Mouse (Mus musculus) forebrain, embryonic 12.5 days (tissue): ENCODE results near the gene Hdac9. TPM values are rescaled to one million over a fixed set of nuclear protein-coding genes. Genes with fewer than 3 reads are reported as not detected.

Source experiments
- ATAC-seq: fragments of 200-750 bp; cut with Nextera tagmentation; 2 replicates; pipeline ENCODE4 v1.8.0; 2017; ENCODE audit warnings: moderate TSS enrichment; ENCODE audit not compliant: low FRiP score
- H3K27ac ChIP-seq: fragments of 300-500 bp; sonication (generic); 2 replicates; pipeline ENCODE4 v1.5.1; 2016; ENCODE audit warnings: mild to moderate bottlenecking
- H3K27me3 ChIP-seq: fragments of 300-500 bp; sonication (generic); 2 replicates; pipeline ENCODE4 v1.6.1; 2016; ENCODE audit warnings: mild to moderate bottlenecking
- H3K36me3 ChIP-seq: fragments of 300-500 bp; sonication (generic); replicated peaks from 2 replicates; pipeline ENCODE4 v1.6.1; 2016; ENCODE audit warnings: mild to moderate bottlenecking
- H3K4me1 ChIP-seq: fragments of 300-500 bp; sonication (generic); 2 replicates; pipeline ENCODE4 v1.6.1; 2016
- H3K4me2 ChIP-seq: fragments of 300-500 bp; sonication (generic); 2 replicates; pipeline ENCODE4 v1.6.1; 2016; ENCODE audit warnings: mild to moderate bottlenecking, moderate library complexity
- H3K4me3 ChIP-seq: fragments of 300-500 bp; sonication (generic); replicated peaks from 2 replicates; pipeline ENCODE4 v1.5.1; 2016; ENCODE audit warnings: mild to moderate bottlenecking
- H3K9ac ChIP-seq: fragments of 300-500 bp; sonication (generic); 2 replicates; pipeline ENCODE4 v1.6.1; 2016; ENCODE audit warnings: mild to moderate bottlenecking
- H3K9me3 ChIP-seq: fragments of 300-500 bp; sonication (generic); 2 replicates; pipeline ENCODE4 v1.6.1; 2016
- WGBS: fragments of 180-500 bp; shearing (Covaris S2); methylation state at CpG from one replicate; pipeline ENCODE4 v1.1.7; 2016; 5-methylcytosine and 5-hydroxymethylcytosine counted together
- polyA plus RNA-seq: library from polyadenylated mRNA; unstranded; fragments of >200 nt; fragmentation: Nextera tagmentation; extraction: Ambion mirVana; gene quantifications from 2 replicates; pipeline ENCODE4 v1.2.1, GENCODE M21; 2016

The Hdac9 gene
- polyA plus RNA-seq, 1 experiment from 2014 or later = 11.5 TPM

DNA sequence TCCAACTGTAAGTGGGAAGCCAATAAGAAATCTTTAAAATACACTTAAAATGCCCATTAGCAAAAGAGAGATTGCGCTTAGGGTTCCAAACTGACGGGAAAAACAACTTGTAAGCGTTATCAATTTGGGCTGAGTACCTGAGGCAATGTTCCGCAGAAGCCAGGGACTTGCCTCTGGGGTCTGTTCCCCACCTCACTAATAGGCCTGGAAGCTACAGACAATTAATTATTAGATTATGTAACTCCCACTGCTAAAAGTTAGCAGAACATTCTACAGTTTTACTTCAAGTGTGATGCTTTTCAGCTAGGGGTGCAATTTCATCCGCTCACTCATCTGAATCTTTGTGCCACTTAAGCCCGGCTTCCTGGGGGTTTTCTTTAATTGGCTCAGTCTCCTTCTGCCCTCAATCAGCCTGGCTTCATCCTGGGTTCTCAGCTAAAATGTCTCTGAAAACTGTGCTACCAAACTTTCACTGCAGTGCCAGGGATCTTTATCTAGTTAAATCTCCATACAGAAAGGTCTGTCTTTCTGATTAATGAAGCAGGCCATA lies 149.6 kb downstream of the Hdac9 start:
- no peaks in the 10 kb centered on the region for H3K36me3 ChIP-seq

GRCm38 (mm10) chr12:34747266-34747665 lies 169.6 kb downstream of the Hdac9 start:
- Histone ChIP-seq H3K27ac (no peak overlapping the region), H3K4me2 (no peak overlapping the region), H3K27me3 (no peaks in the 10 kb centered on the region), H3K4me3 (no peak overlapping the region), H3K9me3 (no peaks in the 10 kb centered on the region), H3K9ac (no peak overlapping the region), H3K4me1 (no peaks in the 10 kb centered on the region), H3K36me3 (no peaks in the 10 kb centered on the region)
- WGBS = 89% methylated on average over 2 of the region's 2 CpGs
- ATAC-seq = no peak

More for the DNA sequence above, 149.6 kb downstream of the Hdac9 start:
- no peaks in the 10 kb centered on the region for H3K4me1 ChIP-seq
- ATAC-seq = no peak
- H3K9ac ChIP-seq = no peak overlapping the region
- WGBS = 67% methylated on average over 6 of the region's 6 CpGs
- no peak overlapping the region for H3K27ac ChIP-seq
- no peaks in the 10 kb centered on the region for H3K9me3 ChIP-seq
- no peak overlapping the region for H3K4me2 ChIP-seq
- no peak overlapping the region for H3K4me3 ChIP-seq
- H3K27me3 ChIP-seq = no peaks in the 10 kb centered on the region

GRCm38 (mm10) chr12:34725204-34725603 lies 191.7 kb downstream of the Hdac9 start:
- ATAC-seq = no peak
- Histone ChIP-seq H3K4me1 (0 out of 2 replicates have a peak, but pooled peaks cover 3% of the 10 kb centered on the region), H3K36me3 (no peaks in the 10 kb centered on the region), H3K4me2 (no peak overlapping the region), H3K9me3 (no peaks in the 10 kb centered on the region), H3K9ac (no peak overlapping the region), H3K4me3 (no peak overlapping the region), H3K27me3 (no peaks in the 10 kb centered on the region), H3K27ac (no peak overlapping the region)
- 63% methylated on average over 5 of the region's 5 CpGs for WGBS

DNA sequence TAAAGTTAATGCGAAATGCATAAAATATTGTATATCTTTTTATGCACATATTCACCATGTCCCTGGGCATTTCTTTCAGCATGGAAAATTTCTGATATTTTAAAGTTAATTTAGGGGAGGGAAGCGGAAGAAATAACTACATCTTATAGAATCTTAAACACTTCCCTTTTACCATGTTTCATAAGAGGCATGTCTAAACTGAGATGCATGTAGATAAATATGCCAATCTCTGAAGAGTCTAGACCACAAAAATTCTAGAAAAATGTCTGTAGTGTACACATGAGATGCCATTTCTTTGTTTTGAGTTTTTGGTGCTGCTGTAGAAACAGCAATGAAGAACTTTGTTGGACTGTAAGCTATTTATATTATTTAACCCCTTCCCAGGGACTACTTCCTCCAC lies 192.6 kb downstream of the Hdac9 start:
- Histone ChIP-seq H3K4me3 (no peak overlapping the region), H3K27ac (no peak overlapping the region), H3K4me2 (no peak overlapping the region), H3K27me3 (no peaks in the 10 kb centered on the region), H3K4me1 (0 out of 2 replicates have a peak, but pooled peaks cover 3% of the 10 kb centered on the region), H3K9me3 (no peaks in the 10 kb centered on the region), H3K36me3 (no peaks in the 10 kb centered on the region), H3K9ac (no peak overlapping the region)
- 92% methylated on average over 2 of the region's 2 CpGs for WGBS
- ATAC-seq = no peak

DNA sequence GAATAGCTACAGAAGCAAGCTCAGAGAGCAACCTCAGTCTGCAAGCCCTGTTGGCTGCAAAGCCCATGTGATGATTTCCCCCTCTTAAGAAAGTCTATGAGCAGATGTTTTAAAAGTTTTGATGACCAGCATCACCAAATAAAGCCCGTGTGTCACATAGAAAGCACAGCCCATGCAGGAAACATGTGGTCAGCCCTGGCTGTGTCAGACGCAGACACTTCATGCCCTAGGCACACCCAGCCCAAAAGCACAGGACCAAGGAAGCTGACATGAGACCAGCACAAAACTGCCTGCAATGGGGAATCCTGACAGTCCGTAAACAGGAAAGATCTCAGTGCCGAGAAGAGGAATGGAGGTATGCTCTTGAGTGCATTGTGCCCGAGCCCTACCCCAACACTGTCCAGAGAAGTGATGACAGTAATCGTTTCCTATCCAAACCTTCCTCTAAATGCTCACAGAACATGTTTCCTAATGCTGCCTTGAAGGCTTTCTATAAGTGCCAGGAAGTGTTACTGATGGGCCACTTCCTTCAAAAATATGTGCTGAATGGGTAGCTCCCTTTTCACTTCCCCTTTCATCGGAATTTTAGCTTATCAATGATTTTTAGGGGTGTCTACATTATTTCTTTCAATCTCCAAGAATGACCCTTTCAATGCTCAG lies 193.9 kb downstream of the Hdac9 start:
- no peaks in the 10 kb centered on the region for H3K9me3 ChIP-seq
- H3K4me2 ChIP-seq = no peak overlapping the region
- no peak overlapping the region for H3K27ac ChIP-seq
- WGBS = 87% methylated on average over 7 of the region's 7 CpGs
- no peak for ATAC-seq
- no peak overlapping the region for H3K4me3 ChIP-seq
- no peaks in the 10 kb centered on the region for H3K36me3 ChIP-seq
- no peak overlapping the region for H3K9ac ChIP-seq
- H3K4me1 ChIP-seq = 0 out of 2 replicates have a peak, but pooled peaks cover 3% of the 10 kb centered on the region
- no peaks in the 10 kb centered on the region for H3K27me3 ChIP-seq

DNA sequence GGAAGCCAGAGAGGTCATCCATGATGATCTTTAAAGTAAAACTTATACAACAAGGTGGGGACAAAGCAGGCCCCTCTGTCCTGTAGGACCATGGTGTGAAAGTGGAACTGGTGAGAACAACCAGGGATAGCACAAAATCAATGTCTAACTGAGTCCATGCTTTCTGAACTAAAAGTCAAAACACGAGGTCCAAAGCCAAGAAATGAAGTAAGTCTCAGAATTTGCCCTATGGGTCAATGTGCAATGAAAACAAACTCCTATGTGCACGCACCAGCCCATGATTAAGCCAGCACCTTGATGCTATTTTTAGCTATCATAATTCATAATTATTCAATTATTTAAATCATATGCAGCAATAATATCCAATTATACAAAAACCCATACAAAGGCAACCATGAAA lies 196.0 kb downstream of the Hdac9 start:
- ATAC-seq = no peak

DNA sequence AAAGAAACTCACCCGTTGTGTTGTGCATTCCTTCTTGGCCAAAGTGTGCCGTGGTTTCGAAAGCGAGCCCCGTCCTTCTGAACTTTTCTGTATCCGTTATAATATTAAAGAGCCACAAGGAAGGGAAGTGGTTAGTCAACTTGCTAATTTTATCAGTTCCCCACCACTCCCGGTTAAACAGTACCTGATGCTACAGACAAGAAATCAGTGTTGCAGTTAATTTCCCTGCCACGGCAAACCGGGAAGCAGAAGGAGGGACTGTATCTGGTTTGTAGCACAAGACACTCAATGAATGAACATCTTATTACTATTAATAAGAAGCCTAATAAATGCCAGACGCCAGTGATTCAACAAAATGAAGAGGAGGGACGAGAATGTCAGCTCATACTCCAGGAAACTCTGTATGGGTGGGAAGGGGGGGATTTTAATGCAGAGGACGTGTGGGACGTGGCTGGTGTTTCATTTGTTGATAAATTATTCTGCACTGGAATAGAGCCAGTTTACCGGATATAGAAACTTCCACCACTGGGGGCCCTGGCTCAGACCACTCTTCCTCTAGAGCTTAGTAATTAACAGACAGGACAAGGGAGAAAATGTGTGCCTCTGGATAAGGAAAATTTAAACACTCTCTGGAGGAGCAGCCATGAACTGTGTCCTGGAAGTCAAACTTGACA lies 202.5 kb downstream of the Hdac9 start:
- Histone ChIP-seq H3K9ac (no peak overlapping the region), H3K9me3 (no peaks in the 10 kb centered on the region), H3K27me3 (no peaks in the 10 kb centered on the region), H3K4me1 (no peaks in the 10 kb centered on the region), H3K4me3 (no peak overlapping the region), H3K27ac (no peak overlapping the region), H3K36me3 (no peaks in the 10 kb centered on the region), H3K4me2 (no peak overlapping the region)
- 60% methylated on average over 14 of the region's 14 CpGs for WGBS
- no peak for ATAC-seq

More for the DNA sequence above, 196.0 kb downstream of the Hdac9 start:
- Histone ChIP-seq H3K9ac (no peak overlapping the region), H3K9me3 (no peaks in the 10 kb centered on the region), H3K36me3 (no peaks in the 10 kb centered on the region), H3K27me3 (no peaks in the 10 kb centered on the region), H3K27ac (no peak overlapping the region), H3K4me3 (no peak overlapping the region), H3K4me1 (0 out of 2 replicates have a peak, but pooled peaks cover 3% of the 10 kb centered on the region), H3K4me2 (no peak overlapping the region)
- 84% methylated on average over 2 of the region's 2 CpGs for WGBS

GRCm38 (mm10) chr12:34697981-34698380 lies 218.9 kb downstream of the Hdac9 start:
- Histone ChIP-seq H3K27me3 (no peaks in the 10 kb centered on the region), H3K9ac (no peak overlapping the region), H3K9me3 (no peaks in the 10 kb centered on the region), H3K4me3 (no peak overlapping the region), H3K27ac (no peak overlapping the region), H3K4me1 (no peaks in the 10 kb centered on the region), H3K4me2 (no peak overlapping the region), H3K36me3 (no peaks in the 10 kb centered on the region)
- ATAC-seq = no peak
- WGBS = 38% methylated on average over 1 of the region's 1 CpGs

DNA sequence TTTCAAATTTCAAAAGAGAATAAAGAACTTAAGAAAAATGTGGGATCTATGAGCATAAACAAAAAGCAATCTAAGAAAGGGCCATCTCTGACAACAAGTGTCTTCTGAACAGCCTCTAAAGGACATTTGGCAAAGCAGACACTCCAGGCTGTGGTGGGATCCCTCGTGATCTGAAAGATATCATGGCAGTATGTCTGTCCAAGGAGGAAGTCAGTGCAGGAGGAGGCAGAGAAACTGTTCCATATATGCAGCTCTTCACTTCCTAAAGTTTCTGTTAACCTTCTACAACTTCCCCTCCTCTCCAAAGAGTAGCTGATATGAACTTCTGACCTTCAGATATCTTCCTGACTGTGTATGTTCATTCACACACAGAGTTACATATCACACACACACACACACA lies 220.2 kb downstream of the Hdac9 start:
- WGBS = 72% methylated on average over 1 of the region's 1 CpGs

GRCm38 (mm10) chr12:34688941-34689340 lies 228.0 kb downstream of the Hdac9 start:
- Histone ChIP-seq H3K9me3 (no peaks in the 10 kb centered on the region), H3K4me1 (no peaks in the 10 kb centered on the region), H3K4me3 (no peak overlapping the region), H3K9ac (no peak overlapping the region), H3K27ac (no peak overlapping the region), H3K36me3 (no peaks in the 10 kb centered on the region), H3K4me2 (no peak overlapping the region), H3K27me3 (no peaks in the 10 kb centered on the region)
- WGBS = 45% methylated on average over 4 of the region's 4 CpGs
- no peak for ATAC-seq

More for the DNA sequence above, 220.2 kb downstream of the Hdac9 start:
- Histone ChIP-seq H3K4me3 (no peak overlapping the region), H3K4me1 (no peaks in the 10 kb centered on the region), H3K36me3 (no peaks in the 10 kb centered on the region), H3K4me2 (no peak overlapping the region), H3K9ac (no peak overlapping the region), H3K27ac (no peak overlapping the region), H3K9me3 (no peaks in the 10 kb centered on the region), H3K27me3 (no peaks in the 10 kb centered on the region)
- ATAC-seq = no peak

- H3K27me3 ChIP-seq = no peaks in the 10 kb centered on the region
- no peak overlapping the region for H3K27ac ChIP-seq
- ATAC-seq = no peak
- no peak overlapping the region for H3K4me2 ChIP-seq
- H3K36me3 ChIP-seq = no peaks in the 10 kb centered on the region
- no peak overlapping the region for H3K4me3 ChIP-seq
- whole genome bisulfite sequencing = 61% methylated on average over 4 of the region's 4 CpGs
- H3K9me3 ChIP-seq = no peaks in the 10 kb centered on the region
- no peak overlapping the region for H3K9ac ChIP-seq
- no peaks in the 10 kb centered on the region for H3K4me1 ChIP-seq
Observed at GRCm38 (mm10) chr12:34683375-34683774, 233.5 kb downstream of the Hdac9 start.

DNA sequence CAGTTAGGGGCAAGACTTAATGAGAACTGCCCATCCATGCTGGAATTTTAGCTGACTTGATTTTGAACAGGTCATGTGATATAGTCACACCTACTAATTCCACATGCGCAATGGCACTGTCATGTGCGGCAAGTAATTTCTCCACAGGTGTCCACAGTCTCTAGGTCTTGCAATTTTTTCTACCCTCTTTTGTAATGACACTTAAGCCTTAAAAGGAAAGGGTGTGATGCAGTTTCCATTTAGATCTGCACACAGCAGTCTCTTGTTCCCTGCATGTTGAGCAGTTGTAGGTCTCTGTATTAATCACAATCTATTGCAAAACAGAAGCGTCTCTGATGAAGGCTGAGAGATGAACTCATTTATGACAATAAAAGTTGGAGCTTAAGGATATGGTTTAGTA lies 234.2 kb downstream of the Hdac9 start:
- no peaks in the 10 kb centered on the region for H3K27me3 ChIP-seq
- 88% methylated on average over 3 of the region's 3 CpGs for WGBS
- no peak overlapping the region for H3K4me3 ChIP-seq
- no peaks in the 10 kb centered on the region for H3K4me1 ChIP-seq
- no peak overlapping the region for H3K9ac ChIP-seq
- H3K36me3 ChIP-seq = no peaks in the 10 kb centered on the region
- no peak overlapping the region for H3K27ac ChIP-seq
- ATAC-seq = no peak
- no peak overlapping the region for H3K4me2 ChIP-seq
- no peaks in the 10 kb centered on the region for H3K9me3 ChIP-seq

- H3K27me3 ChIP-seq = no peaks in the 10 kb centered on the region
- no peak overlapping the region for H3K9ac ChIP-seq
- H3K9me3 ChIP-seq = no peaks in the 10 kb centered on the region
- 36% methylated on average over 5 of the region's 5 CpGs for WGBS
- H3K36me3 ChIP-seq = no peaks in the 10 kb centered on the region
- no peak overlapping the region for H3K4me3 ChIP-seq
- no peak for ATAC-seq
- no peaks in the 10 kb centered on the region for H3K4me1 ChIP-seq
- no peak overlapping the region for H3K27ac ChIP-seq
- H3K4me2 ChIP-seq = no peak overlapping the region
Observed at GRCm38 (mm10) chr12:34680576-34680975, 236.3 kb downstream of the Hdac9 start.
